Mouse (Mus musculus): Measurements from ENCODE around the gene Trh.

DNA sequence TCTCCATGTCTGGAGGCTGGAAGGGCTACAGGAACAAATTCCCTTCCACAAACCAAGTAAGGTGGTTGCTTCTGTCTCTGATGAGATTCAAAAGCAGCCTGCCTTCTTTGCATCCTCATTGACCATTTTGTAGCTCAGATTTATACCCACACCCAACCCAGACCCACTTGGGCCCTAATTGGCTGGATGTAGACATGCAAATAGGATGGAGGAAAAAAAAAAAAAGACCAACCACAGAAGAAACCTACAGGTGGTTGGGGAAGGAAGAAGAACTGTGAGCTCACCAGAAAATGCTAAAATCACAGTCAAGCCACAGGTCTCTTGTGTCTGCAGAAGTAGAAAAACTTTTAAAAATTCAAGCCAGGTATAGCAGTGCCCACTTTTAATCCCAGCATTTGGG is 15.3 kb downstream of the Trh start:
- TF ChIP-seq CTCF (IDR thresholded peaks at IDR 0.05) (no peak), POLR2A (IDR thresholded peaks at IDR 0.05; ENCODE audit: insufficient read depth, low read depth, low read length) (no peak)

All from heart, adult 2 months (tissue).